Mouse (Mus musculus): Measurements from ENCODE around the gene Nr4a1. TPM values are rescaled to one million over a fixed set of nuclear protein-coding genes. Genes with fewer than 3 reads are reported as not detected.
A peak's percentile ranks its signal among the peaks of the same experiment; 100 is the strongest.

Nr4a1 gene
- polyA plus RNA-seq, 2 experiments, result 0.19 to 0.42 TPM

- ATAC-seq (ENCODE audit: insufficient read depth) (no peak), DNase-seq (ENCODE audit: low read depth in 3 of 3, low spot score in 3 of 3) (no peak)
- Histone ChIP-seq H3K27ac (no peak overlapping the region), H3K9ac (replicated peaks) (no peak overlapping the region), H3K9me3 (ENCODE audit: control insufficient read depth, low read length) (no peaks in the 10 kb centered on the region), H3K4me3 (ENCODE audit: insufficient read depth in 1 of 2, low read depth in 2 of 2, low read length in 2 of 2) (no peak overlapping the region), H3K4me1 (replicated peaks; ENCODE audit: control insufficient read depth in 2 of 2, insufficient read depth in 2 of 2, low read length in 1 of 2) (peaks cover 0 to 12% of the 10 kb centered on the region in 2 experiments; a peak in 2 of 4 replicates), H3K36me3 (replicated peaks; ENCODE audit: control insufficient read depth, insufficient read depth, low read depth) (no peaks in the 10 kb centered on the region), H3K27me3 (ENCODE audit: control insufficient read depth, insufficient read depth, low read length) (no peaks in the 10 kb centered on the region), H3K4me2 (ENCODE audit: low read depth) (no peak overlapping the region)
- TF ChIP-seq CTCF (IDR thresholded peaks at IDR 0.05; ENCODE audit: low read depth) (no peak), EP300 (IDR thresholded peaks at IDR 0.05; ENCODE audit: low read depth) (no peak)
- WGBS (ENCODE audit: insufficient replicate concordance), result 20% methylated on average over 7 of the region's 7 CpGs
Observed at GRCm38 (mm10) chr15:101298550-101298949, 44.5 kb downstream of the Nr4a1 start.

DNA sequence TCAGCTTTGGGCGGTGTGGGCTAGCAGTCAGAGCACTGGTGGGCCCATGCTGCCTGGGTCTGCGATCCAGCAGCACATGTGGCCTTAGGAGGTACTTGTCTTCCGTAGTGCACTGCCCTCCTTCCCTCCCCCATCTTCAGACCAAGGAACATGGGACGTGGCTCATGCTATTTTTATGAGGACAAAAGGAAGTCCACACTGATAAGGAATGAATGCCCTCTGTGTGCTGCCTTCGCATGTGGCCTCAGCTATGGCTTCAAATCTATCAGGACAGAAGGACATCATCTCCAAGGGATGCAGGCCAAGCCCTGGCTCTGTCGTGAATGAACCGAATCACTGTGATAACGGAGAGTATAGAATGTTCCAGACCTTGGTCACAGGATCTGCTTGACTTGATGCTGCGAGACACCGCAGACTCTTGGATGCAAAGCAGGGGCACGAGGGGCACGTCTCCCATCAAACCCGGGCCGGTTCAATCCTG, 45.5 kb downstream of the Nr4a1 start:
- no peaks in the 10 kb centered on the region for H3K36me3 ChIP-seq (replicated peaks; ENCODE audit: control insufficient read depth, insufficient read depth, low read depth)
- no peak for DNase-seq (ENCODE audit: low read depth in 3 of 3, low spot score in 3 of 3)
- no peak overlapping the region for H3K4me3 ChIP-seq (ENCODE audit: insufficient read depth in 1 of 2, low read depth in 2 of 2, low read length in 2 of 2)
- peaks cover 0 to 12% of the 10 kb centered on the region in 2 experiments; a peak in 2 of 4 replicates for H3K4me1 ChIP-seq (replicated peaks; ENCODE audit: control insufficient read depth in 2 of 2, insufficient read depth in 2 of 2, low read length in 1 of 2)
- H3K9me3 ChIP-seq (ENCODE audit: control insufficient read depth, low read length), result no peaks in the 10 kb centered on the region
- 44% methylated on average over 14 of the region's 14 CpGs for WGBS (ENCODE audit: insufficient replicate concordance)
- TF ChIP-seq EP300 (IDR thresholded peaks at IDR 0.05; ENCODE audit: low read depth), result no peak
- no peak for TF ChIP-seq CTCF (IDR thresholded peaks at IDR 0.05; ENCODE audit: low read depth)
- H3K4me2 ChIP-seq (ENCODE audit: low read depth), result no peak overlapping the region
- ATAC-seq (ENCODE audit: insufficient read depth), result 0 out of 2 replicates have a peak, but pooled peaks have one; percentile 15
- no peaks in the 10 kb centered on the region for H3K27me3 ChIP-seq (ENCODE audit: control insufficient read depth, insufficient read depth, low read length)
- no peak overlapping the region for H3K27ac ChIP-seq
- H3K9ac ChIP-seq (replicated peaks), result no peak overlapping the region

- DNase-seq (ENCODE audit: low read depth in 3 of 3, low spot score in 3 of 3) (no peak), ATAC-seq (ENCODE audit: insufficient read depth) (0 out of 2 replicates have a peak, but pooled peaks have one; percentile 8)
- TF ChIP-seq CTCF (IDR thresholded peaks at IDR 0.05; ENCODE audit: low read depth) (no peak), EP300 (IDR thresholded peaks at IDR 0.05; ENCODE audit: low read depth) (no peak)
Observed at GRCm38 (mm10) chr15:101300128-101300527, 46.1 kb downstream of the Nr4a1 start.

DNA sequence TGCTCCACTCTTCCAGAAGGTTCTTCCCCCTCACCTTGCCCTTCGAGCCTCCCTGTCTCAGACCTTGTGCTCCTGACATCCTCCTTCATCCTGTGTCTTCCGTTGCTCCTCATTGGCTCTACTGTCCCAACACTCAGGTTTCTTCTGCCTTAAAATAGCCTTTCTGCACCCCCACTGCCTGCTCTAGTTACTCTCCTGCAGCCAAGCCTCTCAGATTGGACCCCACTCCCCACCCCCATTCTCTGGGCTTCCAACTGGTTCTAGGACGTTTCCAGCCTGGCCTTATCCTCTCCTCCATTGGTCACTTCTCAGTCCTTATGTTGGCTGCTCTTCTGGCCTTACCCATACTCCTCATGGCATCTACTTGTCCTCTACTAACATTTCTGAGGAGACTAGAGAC, 48.1 kb downstream of the Nr4a1 start:
- Histone ChIP-seq H3K4me3 (ENCODE audit: insufficient read depth in 1 of 2, low read depth in 2 of 2, low read length in 2 of 2) (no peak overlapping the region), H3K36me3 (replicated peaks; ENCODE audit: control insufficient read depth, insufficient read depth, low read depth) (no peaks in the 10 kb centered on the region), H3K4me2 (ENCODE audit: low read depth) (no peak overlapping the region), H3K27me3 (ENCODE audit: control insufficient read depth, insufficient read depth, low read length) (no peaks in the 10 kb centered on the region), H3K4me1 (replicated peaks; ENCODE audit: control insufficient read depth in 2 of 2, insufficient read depth in 2 of 2, low read length in 1 of 2) (peaks cover 0 to 12% of the 10 kb centered on the region in 2 experiments; a peak in 2 of 4 replicates), H3K9me3 (ENCODE audit: control insufficient read depth, low read length) (no peaks in the 10 kb centered on the region), H3K27ac (no peak overlapping the region), H3K9ac (replicated peaks) (no peak overlapping the region)
- ATAC-seq (ENCODE audit: insufficient read depth) (no peak), DNase-seq (ENCODE audit: low read depth in 3 of 3, low spot score in 3 of 3) (no peak)
- 57% methylated on average over 3 of the region's 3 CpGs for WGBS (ENCODE audit: insufficient replicate concordance)
- TF ChIP-seq CTCF (IDR thresholded peaks at IDR 0.05; ENCODE audit: low read depth) (no peak), EP300 (IDR thresholded peaks at IDR 0.05; ENCODE audit: low read depth) (no peak)

More at GRCm38 (mm10) chr15:101300128-101300527, 46.1 kb downstream of the Nr4a1 start:
- no peaks in the 10 kb centered on the region for H3K27me3 ChIP-seq (ENCODE audit: control insufficient read depth, insufficient read depth, low read length)
- peaks cover 0 to 12% of the 10 kb centered on the region in 2 experiments; a peak in 2 of 4 replicates for H3K4me1 ChIP-seq (replicated peaks; ENCODE audit: control insufficient read depth in 2 of 2, insufficient read depth in 2 of 2, low read length in 1 of 2)
- no peak overlapping the region for H3K4me3 ChIP-seq (ENCODE audit: insufficient read depth in 1 of 2, low read depth in 2 of 2, low read length in 2 of 2)
- H3K9me3 ChIP-seq (ENCODE audit: control insufficient read depth, low read length), result no peaks in the 10 kb centered on the region
- no peaks in the 10 kb centered on the region for H3K36me3 ChIP-seq (replicated peaks; ENCODE audit: control insufficient read depth, insufficient read depth, low read depth)
- no peak overlapping the region for H3K27ac ChIP-seq
- no peak overlapping the region for H3K4me2 ChIP-seq (ENCODE audit: low read depth)
- no peak overlapping the region for H3K9ac ChIP-seq (replicated peaks)
- WGBS (ENCODE audit: insufficient replicate concordance), result 18% methylated on average over 6 of the region's 6 CpGs

- Histone ChIP-seq H3K27ac (no peak overlapping the region), H3K9me3 (ENCODE audit: control insufficient read depth, low read length) (no peaks in the 10 kb centered on the region), H3K27me3 (ENCODE audit: control insufficient read depth, insufficient read depth, low read length) (no peaks in the 10 kb centered on the region), H3K4me1 (replicated peaks; ENCODE audit: control insufficient read depth in 2 of 2, insufficient read depth in 2 of 2, low read length in 1 of 2) (peaks cover 0 to 12% of the 10 kb centered on the region in 2 experiments; a peak in 2 of 4 replicates), H3K4me3 (ENCODE audit: insufficient read depth in 1 of 2, low read depth in 2 of 2, low read length in 2 of 2) (no peak overlapping the region), H3K9ac (replicated peaks) (no peak overlapping the region), H3K4me2 (ENCODE audit: low read depth) (no peak overlapping the region), H3K36me3 (replicated peaks; ENCODE audit: control insufficient read depth, insufficient read depth, low read depth) (no peaks in the 10 kb centered on the region)
- ATAC-seq (ENCODE audit: insufficient read depth) (no peak), DNase-seq (ENCODE audit: low read depth in 3 of 3, low spot score in 3 of 3) (no peak)
- TF ChIP-seq CTCF (IDR thresholded peaks at IDR 0.05; ENCODE audit: low read depth) (no peak), EP300 (IDR thresholded peaks at IDR 0.05; ENCODE audit: low read depth) (no peak)
- 57% methylated on average over 4 of the region's 4 CpGs for WGBS (ENCODE audit: insufficient replicate concordance)
Observed at GRCm38 (mm10) chr15:101303830-101304229, 49.8 kb downstream of the Nr4a1 start.
